Mouse (Mus musculus): ENCODE measurements around the gene Smg9. TPM values are rescaled to one million over a fixed set of nuclear protein-coding genes. Genes with fewer than 3 reads are reported as not detected.

The Smg9 gene
- polyA plus RNA-seq, 1 experiment, result 81.7 TPM

GRCm38 (mm10) chr7:24366716-24367632 is 32.4 kb upstream of the Smg9 start:
- no peak overlapping the region for H3K27ac ChIP-seq (ENCODE audit: insufficient read depth, low read length)
- TF ChIP-seq CTCF (IDR thresholded peaks at IDR 0.05; ENCODE audit: extremely low read depth, insufficient read depth, low read length) (no peak), POLR2A (IDR thresholded peaks at IDR 0.05; ENCODE audit: extremely low read depth, insufficient read depth, low read length) (no peak)
- H3K4me1 ChIP-seq (ENCODE audit: control insufficient read depth, insufficient read depth, low read length), result peaks cover 1% of the 10 kb centered on the region; the same call in 1 of the 2 replicates
- H3K4me3 ChIP-seq (ENCODE audit: insufficient read depth, low read length), result no peak overlapping the region

- H3K27ac ChIP-seq (ENCODE audit: insufficient read depth, low read length), result no peak overlapping the region
- no peak overlapping the region for H3K4me3 ChIP-seq (ENCODE audit: insufficient read depth, low read length)
- TF ChIP-seq CTCF (IDR thresholded peaks at IDR 0.05; ENCODE audit: extremely low read depth, insufficient read depth, low read length) (no peak), POLR2A (IDR thresholded peaks at IDR 0.05; ENCODE audit: extremely low read depth, insufficient read depth, low read length) (no peak)
- H3K4me1 ChIP-seq (ENCODE audit: control insufficient read depth, insufficient read depth, low read length), result peaks cover 1% of the 10 kb centered on the region; the same call in 1 of the 2 replicates
Observed at GRCm38 (mm10) chr7:24368226-24368625, 31.2 kb upstream of the Smg9 start.

GRCm38 (mm10) chr7:24368946-24369345 is 30.5 kb upstream of the Smg9 start:
- H3K4me1 ChIP-seq (ENCODE audit: control insufficient read depth, insufficient read depth, low read length), result 0 out of 2 replicates have a peak, but pooled peaks cover 1% of the 10 kb centered on the region
- H3K27ac ChIP-seq (ENCODE audit: insufficient read depth, low read length), result no peak overlapping the region
- TF ChIP-seq POLR2A (IDR thresholded peaks at IDR 0.05; ENCODE audit: extremely low read depth, insufficient read depth, low read length) (no peak), CTCF (IDR thresholded peaks at IDR 0.05; ENCODE audit: extremely low read depth, insufficient read depth, low read length) (no peak)
- no peak overlapping the region for H3K4me3 ChIP-seq (ENCODE audit: insufficient read depth, low read length)

GRCm38 (mm10) chr7:24369731-24370541 is 29.5 kb upstream of the Smg9 start, which contains the start of gene Kcnn4:
TSS of gene Kcnn4 (plus strand) at chr7:24370263.
- TF ChIP-seq POLR2A (IDR thresholded peaks at IDR 0.05; ENCODE audit: extremely low read depth, insufficient read depth, low read length), result no peak
- no peak for TF ChIP-seq CTCF (IDR thresholded peaks at IDR 0.05; ENCODE audit: extremely low read depth, insufficient read depth, low read length)
- Histone ChIP-seq H3K27ac (ENCODE audit: insufficient read depth, low read length) (no peak within 1 kb of the TSS), H3K4me3 (ENCODE audit: insufficient read depth, low read length) (no peak within 1 kb of the TSS)

GRCm38 (mm10) chr7:24371012-24371808 is 28.2 kb upstream of the Smg9 start:
- Histone ChIP-seq H3K4me3 (ENCODE audit: insufficient read depth, low read length) (no peak overlapping the region), H3K27ac (ENCODE audit: insufficient read depth, low read length) (no peak overlapping the region), H3K4me1 (ENCODE audit: control insufficient read depth, insufficient read depth, low read length) (no peaks in the 10 kb centered on the region)
- TF ChIP-seq CTCF (IDR thresholded peaks at IDR 0.05; ENCODE audit: extremely low read depth, insufficient read depth, low read length), result no peak

More at GRCm38 (mm10) chr7:24369731-24370541, 29.5 kb upstream of the Smg9 start, which contains the start of gene Kcnn4:
- 0 out of 2 replicates have a peak, but pooled peaks cover under 1% of the 10 kb centered on the region for H3K4me1 ChIP-seq (ENCODE audit: control insufficient read depth, insufficient read depth, low read length)

GRCm38 (mm10) chr7:24371809-24372145 is 27.6 kb upstream of the Smg9 start:
- Histone ChIP-seq H3K4me1 (ENCODE audit: control insufficient read depth, insufficient read depth, low read length) (no peaks in the 10 kb centered on the region), H3K4me3 (ENCODE audit: insufficient read depth, low read length) (no peak overlapping the region), H3K27ac (ENCODE audit: insufficient read depth, low read length) (no peak overlapping the region)
- no peak for TF ChIP-seq CTCF (IDR thresholded peaks at IDR 0.05; ENCODE audit: extremely low read depth, insufficient read depth, low read length)
- TF ChIP-seq POLR2A (IDR thresholded peaks at IDR 0.05; ENCODE audit: extremely low read depth, insufficient read depth, low read length), result no peak

GRCm38 (mm10) chr7:24372300-24372699 is 27.1 kb upstream of the Smg9 start:
- TF ChIP-seq CTCF (IDR thresholded peaks at IDR 0.05; ENCODE audit: extremely low read depth, insufficient read depth, low read length), result no peak
- TF ChIP-seq POLR2A (IDR thresholded peaks at IDR 0.05; ENCODE audit: extremely low read depth, insufficient read depth, low read length), result no peak
- Histone ChIP-seq H3K4me3 (ENCODE audit: insufficient read depth, low read length) (no peak overlapping the region), H3K4me1 (ENCODE audit: control insufficient read depth, insufficient read depth, low read length) (no peaks in the 10 kb centered on the region), H3K27ac (ENCODE audit: insufficient read depth, low read length) (no peak overlapping the region)

GRCm38 (mm10) chr7:24372786-24373185 is 26.6 kb upstream of the Smg9 start:
- H3K27ac ChIP-seq (ENCODE audit: insufficient read depth, low read length), result no peak overlapping the region
- no peaks in the 10 kb centered on the region for H3K4me1 ChIP-seq (ENCODE audit: control insufficient read depth, insufficient read depth, low read length)
- TF ChIP-seq POLR2A (IDR thresholded peaks at IDR 0.05; ENCODE audit: extremely low read depth, insufficient read depth, low read length) (no peak), CTCF (IDR thresholded peaks at IDR 0.05; ENCODE audit: extremely low read depth, insufficient read depth, low read length) (no peak)
- H3K4me3 ChIP-seq (ENCODE audit: insufficient read depth, low read length), result no peak overlapping the region

Measured in cortical plate, adult 2 months (tissue).